Mouse (Mus musculus) CH12.LX (cell line): ENCODE data around the gene Klhdc10. TPM values are rescaled to one million over a fixed set of nuclear protein-coding genes. Genes with fewer than 3 reads are reported as not detected.

Source experiments
- DNase-seq: peaks from one replicate; pipeline ENCODE4 v3.0.0-alpha.2; 2013; ENCODE audit errors: extremely low read depth
- H3K27ac ChIP-seq: 2 replicates; pipeline ENCODE4 v1.5.1; 2012; ENCODE audit warnings: low read depth, mild to moderate bottlenecking, control low read depth, moderate library complexity; ENCODE audit not compliant: insufficient read depth
- H3K27me3 ChIP-seq: replicated peaks from 2 replicates; pipeline ENCODE3; 2012; ENCODE audit warnings: inconsistent platforms
- H3K36me3 ChIP-seq, 2 experiments: replicated peaks in 1 of 2; 2 replicates each; pipeline versions ENCODE3 to v1.6.1; 2012; ENCODE audit warnings: inconsistent platforms in 1 of 2, low read length in 1 of 2, mild to moderate bottlenecking in 1 of 2, mixed read lengths in 1 of 2, moderate library complexity in 1 of 2; ENCODE audit not compliant: control insufficient read depth in 1 of 2, insufficient read depth in 1 of 2
- H3K4me1 ChIP-seq, 2 experiments: 2 replicates each; pipeline ENCODE4 v1.6.1; 2012; ENCODE audit warnings: inconsistent platforms in 1 of 2, moderate library complexity in 1 of 2; ENCODE audit not compliant: insufficient read depth in 2 of 2, control insufficient read depth in 1 of 2
- H3K4me2 ChIP-seq: 2 replicates; pipeline ENCODE4 v1.6.1; 2012; ENCODE audit warnings: low read depth, mild to moderate bottlenecking, control low read depth; ENCODE audit not compliant: poor library complexity, insufficient read depth, severe bottlenecking
- H3K4me3 ChIP-seq, 3 experiments: fragments of 150-350 bp in 1 of 3; sonication (generic) in 1 of 3; replicated peaks in 1 of 3; 2 replicates each; pipeline versions ENCODE3 to v1.5.1; 2011 to 2012; ENCODE audit warnings: low read depth in 2 of 3, low read length in 2 of 3, mild to moderate bottlenecking in 2 of 3, moderate library complexity in 2 of 3, control low read depth in 1 of 3, improper control_type of control experiment in 1 of 3, inconsistent platforms in 1 of 3, mixed read lengths in 1 of 3; ENCODE audit not compliant: poor library complexity in 1 of 3
- H3K79me2 ChIP-seq: replicated peaks from 2 replicates; pipeline ENCODE4 v1.6.1; 2012; ENCODE audit warnings: mild to moderate bottlenecking, moderate library complexity; ENCODE audit not compliant: control insufficient read depth, poor library complexity, insufficient read depth, severe bottlenecking; ENCODE audit errors: extremely low read depth
- H3K9ac ChIP-seq: 2 replicates; pipeline ENCODE4 v1.6.1; 2012; ENCODE audit warnings: low read depth, mild to moderate bottlenecking, control low read depth, moderate library complexity; ENCODE audit not compliant: insufficient read depth
- H3K9me3 ChIP-seq: replicated peaks from 2 replicates; pipeline ENCODE3; 2012; ENCODE audit warnings: low read length, inconsistent platforms, mixed read lengths
- BHLHE40 ChIP-seq: IDR thresholded peaks from 2 replicates; pipeline ENCODE4 v1.6.1; 2011; ENCODE audit warnings: mild to moderate bottlenecking, low read depth, low read length, improper control_type of control experiment
- CHD1 ChIP-seq: IDR thresholded peaks from 2 replicates; pipeline ENCODE4 v1.6.1; 2012; ENCODE audit warnings: low read depth, low read length, improper control_type of control experiment, inconsistent platforms
- CTCF ChIP-seq, 2 experiments: IDR thresholded peaks in 1 of 2; conservative IDR thresholded peaks in 1 of 2; 2 replicates each; pipeline ENCODE4 v1.5.1; 2011 to 2012; ENCODE audit warnings: low read depth in 2 of 2, low read length in 2 of 2, improper control_type of control experiment in 1 of 2, inconsistent platforms in 1 of 2, mild to moderate bottlenecking in 1 of 2, moderate library complexity in 1 of 2
- EP300 ChIP-seq: IDR thresholded peaks from 2 replicates; pipeline ENCODE4 v1.6.1; 2011; ENCODE audit warnings: low read length, improper control_type of control experiment
- ETS1 ChIP-seq: conservative IDR thresholded peaks from 2 replicates; pipeline ENCODE4 v1.6.1; 2012; ENCODE audit warnings: low read depth, mild to moderate bottlenecking, inconsistent platforms, low read length, improper control_type of control experiment, moderate library complexity
- GABPA ChIP-seq: IDR thresholded peaks from 2 replicates; pipeline ENCODE4 v1.6.1; 2012; ENCODE audit warnings: low read depth, low read length, improper control_type of control experiment, inconsistent platforms; ENCODE audit not compliant: insufficient replicate concordance
- JUN ChIP-seq: IDR thresholded peaks from 2 replicates; pipeline ENCODE4 v1.6.1; 2011; ENCODE audit warnings: low read depth, mild to moderate bottlenecking, low read length, improper control_type of control experiment, moderate library complexity; ENCODE audit not compliant: insufficient read depth
- JUND ChIP-seq: conservative IDR thresholded peaks from 2 replicates; pipeline ENCODE4 v1.6.1; 2011; ENCODE audit warnings: low read depth, low read length, improper control_type of control experiment
- KAT2A ChIP-seq: IDR thresholded peaks from 2 replicates; pipeline ENCODE4 v1.6.1; 2012; ENCODE audit warnings: low read length, improper control_type of control experiment, inconsistent platforms; ENCODE audit not compliant: insufficient replicate concordance
- MAFK ChIP-seq: IDR thresholded peaks from 2 replicates; pipeline ENCODE4 v1.6.1; 2011; ENCODE audit warnings: low read length, improper control_type of control experiment; ENCODE audit not compliant: insufficient replicate concordance
- MAZ ChIP-seq: IDR thresholded peaks from 2 replicates; pipeline ENCODE4 v1.6.1; 2012; ENCODE audit warnings: low read depth, mild to moderate bottlenecking, inconsistent platforms, low read length, improper control_type of control experiment, moderate library complexity
- MEF2A ChIP-seq: IDR thresholded peaks from 2 replicates; pipeline ENCODE4 v1.6.1; 2014; ENCODE audit warnings: low read depth, mild to moderate bottlenecking, inconsistent platforms, low read length, improper control_type of control experiment, borderline replicate concordance
- MXI1 ChIP-seq: IDR thresholded peaks from 2 replicates; pipeline ENCODE4 v1.6.1; 2011; ENCODE audit warnings: mild to moderate bottlenecking, low read depth, low read length, improper control_type of control experiment
- NELFE ChIP-seq: IDR thresholded peaks from 2 replicates; pipeline ENCODE4 v1.6.1; 2011; ENCODE audit warnings: low read depth, low read length, improper control_type of control experiment
- POLR2A ChIP-seq: IDR thresholded peaks from 2 replicates; pipeline ENCODE4 v1.6.1; 2011; ENCODE audit warnings: low read depth, mild to moderate bottlenecking, improper control_type of control experiment, low read length
- POLR2AphosphoS2 ChIP-seq: IDR thresholded peaks from 2 replicates; pipeline ENCODE4 v1.6.1; 2011; ENCODE audit warnings: low read depth, low read length, improper control_type of control experiment
- RAD21 ChIP-seq: IDR thresholded peaks from 2 replicates; pipeline ENCODE4 v1.6.1; 2011; ENCODE audit warnings: low read depth, mild to moderate bottlenecking, low read length, improper control_type of control experiment, moderate library complexity
- RCOR1 ChIP-seq: conservative IDR thresholded peaks from 2 replicates; pipeline ENCODE4 v1.6.1; 2012; ENCODE audit warnings: low read depth, mild to moderate bottlenecking, inconsistent platforms, low read length, improper control_type of control experiment
- SMC3 ChIP-seq: IDR thresholded peaks from 2 replicates; pipeline ENCODE4 v1.6.1; 2011; ENCODE audit warnings: low read depth, low read length, improper control_type of control experiment
- TBP ChIP-seq: conservative IDR thresholded peaks from 2 replicates; pipeline ENCODE4 v1.6.1; 2011; ENCODE audit warnings: low read depth, low read length, improper control_type of control experiment
- UBTF ChIP-seq: IDR thresholded peaks from 2 replicates; pipeline ENCODE4 v1.6.1; 2012; ENCODE audit warnings: low read depth, mild to moderate bottlenecking, inconsistent platforms, low read length, improper control_type of control experiment, moderate library complexity
- USF2 ChIP-seq: conservative IDR thresholded peaks from 2 replicates; pipeline ENCODE4 v1.6.1; 2011; ENCODE audit warnings: low read depth, low read length, improper control_type of control experiment
- ZC3H11A ChIP-seq: IDR thresholded peaks from 2 replicates; pipeline ENCODE4 v1.6.1; 2012; ENCODE audit warnings: low read depth, mild to moderate bottlenecking, inconsistent platforms, low read length, improper control_type of control experiment
- ZKSCAN1 ChIP-seq: IDR thresholded peaks from 2 replicates; pipeline ENCODE4 v1.6.1; 2012; ENCODE audit warnings: low read depth, inconsistent platforms, low read length, improper control_type of control experiment, borderline replicate concordance
- ZMIZ1 ChIP-seq: IDR thresholded peaks from 2 replicates; pipeline ENCODE4 v1.6.1; 2012; ENCODE audit warnings: low read depth, mild to moderate bottlenecking, inconsistent platforms, low read length, improper control_type of control experiment
- dilution Hi-C: fragments of 300-500 bp; cut with MboI; formaldehyde crosslinking; loops from 2 replicates; pipeline ENCODE4 v1.14.3; 2020; ENCODE audit warnings: low sequenced_read_pairs; ENCODE audit not compliant: extremely low pct_unique_long_range_greater_than_20kb, extremely low pct_ligation_motif_present
- in situ Hi-C: fragments of 300-500 bp; cut with MboI; formaldehyde crosslinking; loops from 3 replicates; pipeline ENCODE4 v1.14.3; 2019; ENCODE audit warnings: low sequenced_read_pairs, low pct_ligation_motif_present, low pct_unique_long_range_greater_than_20kb, mixed read lengths
- polyA plus RNA-seq: library from polyadenylated mRNA; unstranded; fragments of >175 nt; gene quantifications from 2 replicates; pipeline ENCODE4 v1.2.1, GENCODE M21; 2012; ENCODE audit warnings: low read depth; ENCODE audit not compliant: insufficient read length
- total RNA-seq, 2 experiments: library from RNA; depleted of rRNA; stranded (reverse); fragments of 300-350 nt in 1 of 2; fragments of >200 nt in 1 of 2; gene quantifications; 2 replicates each; pipeline ENCODE4 v1.2.3; 2012 to 2014

Klhdc10 gene
- total and polyA plus RNA-seq, 3 experiments = 22.1 to 30.6 (median 29.6) TPM

- Histone ChIP-seq H3K9ac (no peak overlapping the region), H3K27me3 (no peaks in the 10 kb centered on the region), H3K4me2 (no peak overlapping the region), H3K4me3 (no peak overlapping the region), H3K27ac (no peak overlapping the region), H3K79me2 (peaks cover 14% of the 10 kb centered on the region), H3K36me3 (peaks cover 0 to 25% of the 10 kb centered on the region in 2 experiments), H3K9me3 (no peaks in the 10 kb centered on the region), H3K4me1 (peaks cover 3 to 6% of the 10 kb centered on the region in 2 experiments; a peak in 3 of 4 replicates)
- no peak for DNase-seq
- TF ChIP-seq POLR2A (no peak), JUND (no peak), RCOR1 (no peak), NELFE (no peak), CHD1 (no peak), MAFK (no peak), EP300 (no peak), TBP (no peak), MAZ (no peak), MEF2A (no peak), ZC3H11A (no peak), ETS1 (no peak), MXI1 (no peak)
- in situ Hi-C loops (loop anchor here (25.0 kb wide), 1 partner anchor 578 kb away; no protein-coding TSS in a partner anchor), dilution Hi-C loops (no loop called here)
Observed at GRCm38 (mm10) chr6:30409399-30410093, 7.9 kb downstream of the Klhdc10 start.

GRCm38 (mm10) chr6:30411311-30411710, 9.6 kb downstream of the Klhdc10 start:
- H3K79me2 ChIP-seq = peaks cover 3% of the 10 kb centered on the region
- H3K27ac ChIP-seq = no peak overlapping the region
- H3K27me3 ChIP-seq = no peaks in the 10 kb centered on the region
- DNase-seq = no peak
- 0 out of 4 replicates have a peak, but pooled peaks cover 0 to 5% of the 10 kb centered on the region in 2 experiments for H3K4me1 ChIP-seq
- no peak for TF ChIP-seq ZKSCAN1
- no peak for TF ChIP-seq POLR2AphosphoS2
- no peak for TF ChIP-seq MEF2A
- no peak for TF ChIP-seq ZMIZ1
- TF ChIP-seq USF2 = no peak
- no peak for TF ChIP-seq SMC3
- no peak for TF ChIP-seq UBTF
- TF ChIP-seq JUND = no peak
- TF ChIP-seq JUN = no peak
- no peak for TF ChIP-seq KAT2A
- no peak for TF ChIP-seq EP300
- TF ChIP-seq RAD21 = no peak
- TF ChIP-seq CTCF (conservative IDR thresholded peaks at IDR 0.05 in 1 of 2, IDR thresholded peaks at IDR 0.05 in 1 of 2; ENCODE audit: low read depth in 2 of 2, low read length in 2 of 2) = no peak
- TF ChIP-seq BHLHE40 = no peak
- no peak for TF ChIP-seq ETS1
- no peak for TF ChIP-seq POLR2A
- TF ChIP-seq NELFE = no peak
- no peak for TF ChIP-seq GABPA
- dilution Hi-C loops (no loop called here), in situ Hi-C loops (loop anchor here (25.0 kb wide), 1 partner anchor 576 kb away; no protein-coding TSS in a partner anchor)
- H3K9me3 ChIP-seq = no peaks in the 10 kb centered on the region
- peaks cover 0 to 24% of the 10 kb centered on the region in 2 experiments for H3K36me3 ChIP-seq
- H3K4me2 ChIP-seq = no peak overlapping the region
- H3K9ac ChIP-seq = no peak overlapping the region
- H3K4me3 ChIP-seq = no peak overlapping the region
